Comparison of ENCODE assay signal across 8 mouse cellular contexts in the genomic region with DNA sequence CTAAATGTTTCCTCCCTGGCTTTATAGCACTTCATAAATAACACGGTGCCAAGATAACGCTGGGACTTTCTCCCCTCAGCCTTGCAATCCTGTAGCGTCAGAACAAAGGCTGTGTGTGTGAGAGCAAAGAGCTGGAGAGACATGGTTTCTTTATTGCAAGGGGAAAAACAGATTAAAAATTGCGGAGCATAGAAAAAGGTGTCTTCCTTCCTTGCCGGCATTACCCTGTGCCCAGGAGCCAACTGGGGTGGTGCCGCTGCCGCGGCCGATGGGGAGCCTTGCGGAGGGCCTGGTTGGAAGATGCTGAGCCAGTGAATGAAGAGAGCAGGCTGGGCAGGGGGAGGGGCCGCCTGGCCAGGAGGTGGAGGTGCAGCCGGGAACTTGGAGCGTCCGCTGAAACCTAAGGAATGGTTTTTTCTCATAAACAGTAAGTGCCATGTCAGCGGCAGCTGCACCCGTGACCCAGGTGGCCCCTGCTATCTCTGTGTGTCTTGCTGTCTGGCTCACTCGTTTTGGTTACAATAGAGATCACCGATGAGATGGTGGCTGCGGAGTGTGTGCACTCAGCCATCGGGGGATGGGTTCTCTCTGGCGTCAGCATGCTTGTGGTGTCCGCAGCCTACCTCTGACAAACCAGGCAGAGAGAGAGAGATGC.
DNase-seq lines count a peak whose midpoint lies in the region; ATAC-seq and TF ChIP-seq lines count a peak whose summit lies in the region.

No protein-coding gene starts in this region.

- no peaks in the 10 kb centered on the region for H3K79me2 ChIP-seq in heart, adult 2 months (replicated peaks; ENCODE audit: control insufficient read depth, insufficient read depth, low read length)

- H3K27me3 ChIP-seq in heart, embryonic 10.5 days (ENCODE audit: insufficient read depth, poor library complexity, severe bottlenecking), result no peaks in the 10 kb centered on the region
- no peaks in the 10 kb centered on the region for H3K27me3 ChIP-seq in heart, adult 2 months (ENCODE audit: control insufficient read depth, insufficient read depth, low read length)
- no peaks in the 10 kb centered on the region for H3K27me3 ChIP-seq in embryonic facial prominence, embryonic 15.5 days
- H3K27me3 ChIP-seq in intestine, postnatal 0 days (replicated peaks; ENCODE audit: control insufficient read depth, insufficient read depth, low read length), result no peaks in the 10 kb centered on the region
- H3K27me3 ChIP-seq in liver, embryonic 12.5 days (replicated peaks), result peaks cover 19% of the 10 kb centered on the region

- peaks cover 47% of the 10 kb centered on the region for H3K4me1 ChIP-seq in heart, embryonic 10.5 days
- no peaks in the 10 kb centered on the region for H3K4me1 ChIP-seq in heart, adult 2 months (ENCODE audit: control insufficient read depth, insufficient read depth, low read length)
- peaks cover 20% of the 10 kb centered on the region for H3K4me1 ChIP-seq in embryonic facial prominence, embryonic 15.5 days
- H3K4me1 ChIP-seq in intestine, postnatal 0 days (replicated peaks; ENCODE audit: control insufficient read depth, insufficient read depth, low read length), result 0 out of 2 replicates have a peak, but pooled peaks cover 11% of the 10 kb centered on the region
- peaks cover 6% of the 10 kb centered on the region; the same call in 1 of the 2 replicates for H3K4me1 ChIP-seq in liver, embryonic 12.5 days

- H3K9me3 ChIP-seq in heart, embryonic 10.5 days, result no peaks in the 10 kb centered on the region
- no peaks in the 10 kb centered on the region for H3K9me3 ChIP-seq in embryonic facial prominence, embryonic 15.5 days (replicated peaks)
- no peaks in the 10 kb centered on the region for H3K9me3 ChIP-seq in intestine, postnatal 0 days (ENCODE audit: control insufficient read depth)
- H3K9me3 ChIP-seq in liver, embryonic 12.5 days (replicated peaks), result no peaks in the 10 kb centered on the region

- TF ChIP-seq EP300 in heart, adult 2 months (IDR thresholded peaks at IDR 0.05; ENCODE audit: insufficient read depth, low read depth, low read length), result no peak

- peak overlapping the region; percentile 51 for H3K4me2 ChIP-seq in embryonic facial prominence, embryonic 15.5 days (replicated peaks)
- H3K4me2 ChIP-seq in intestine, postnatal 0 days (replicated peaks; ENCODE audit: low read depth), result peak overlapping the region; percentile 65
- peak overlapping the region; percentile 46 for H3K4me2 ChIP-seq in liver, embryonic 12.5 days

- no peak for TF ChIP-seq CTCF in heart, adult 2 months (IDR thresholded peaks at IDR 0.05)
- no peak for TF ChIP-seq CTCF in intestine, postnatal 0 days (IDR thresholded peaks at IDR 0.05; ENCODE audit: low read depth)

- intact Hi-C loops in heart, adult 2 months (cut with DNase I), result no loop called here

- H3K4me3 ChIP-seq in heart, embryonic 10.5 days, result peak overlapping the region; percentile 50
- no peak overlapping the region for H3K4me3 ChIP-seq in heart, adult 2 months
- H3K4me3 ChIP-seq in embryonic facial prominence, embryonic 15.5 days (replicated peaks), result peak overlapping the region; percentile 27
- H3K4me3 ChIP-seq in intestine, postnatal 0 days (ENCODE audit: low read depth, low read length), result peak overlapping the region; percentile 38
- no peak overlapping the region for H3K4me3 ChIP-seq in liver, embryonic 12.5 days

- peak overlapping the region; percentile 31; the same call in 1 of the 2 replicates for H3K27ac ChIP-seq in heart, embryonic 10.5 days
- H3K27ac ChIP-seq in heart, adult 2 months, result no peak overlapping the region
- no peak overlapping the region for H3K27ac ChIP-seq in embryonic facial prominence, embryonic 15.5 days (replicated peaks)
- H3K27ac ChIP-seq in intestine, postnatal 0 days (ENCODE audit: low read depth, low read length), result peak overlapping the region; percentile 94
- H3K27ac ChIP-seq in liver, embryonic 12.5 days, result no peak overlapping the region

- peak; percentile 73 for ATAC-seq in embryonic facial prominence, embryonic 15.5 days (ENCODE audit: insufficient number of reproducible peaks, low FRiP score, low TSS enrichment, low read depth)
- peak; percentile 92 for ATAC-seq in intestine, postnatal 0 days
- ATAC-seq in liver, embryonic 12.5 days, result no peak

- H3K36me3 ChIP-seq in heart, embryonic 10.5 days, result peaks cover 35% of the 10 kb centered on the region
- H3K36me3 ChIP-seq in heart, adult 2 months (ENCODE audit: control insufficient read depth, insufficient read depth, low read length), result no peaks in the 10 kb centered on the region
- H3K36me3 ChIP-seq in embryonic facial prominence, embryonic 15.5 days, result peaks cover 9% of the 10 kb centered on the region; the same call in 1 of the 2 replicates
- no peaks in the 10 kb centered on the region for H3K36me3 ChIP-seq in intestine, postnatal 0 days (ENCODE audit: control insufficient read depth, insufficient read depth)
- H3K36me3 ChIP-seq in liver, embryonic 12.5 days, result no peaks in the 10 kb centered on the region

- TF ChIP-seq POLR2A in heart, adult 2 months (IDR thresholded peaks at IDR 0.05; ENCODE audit: insufficient read depth, low read depth, low read length), result no peak

- no peak for DNase-seq in heart, embryonic 10.5 days (ENCODE audit: low spot score)
- DNase-seq in heart, adult 2 months, result no peak
- DNase-seq in adrenal gland, postnatal 25 days, result peak; percentile 43
- peak; percentile 77 to 82 for DNase-seq in right cerebral cortex, postnatal 36 days (ENCODE audit: low spot score in 2 of 2)
- no peak for DNase-seq in thymus, postnatal 10 days (ENCODE audit: low spot score in 2 of 2)

- WGBS in heart, embryonic 10.5 days, result 6% methylated on average over 22 of the region's 22 CpGs
- WGBS in heart, adult 2 months, result 40% methylated on average over 22 of the region's 22 CpGs
- 11% methylated on average over 22 of the region's 22 CpGs for WGBS in embryonic facial prominence, embryonic 15.5 days
- WGBS in intestine, postnatal 0 days, result 12% methylated on average over 22 of the region's 22 CpGs
- WGBS in liver, embryonic 12.5 days (ENCODE audit: insufficient replicate concordance), result 11% methylated on average over 22 of the region's 22 CpGs

- no peak overlapping the region for H3K9ac ChIP-seq in heart, adult 2 months (ENCODE audit: low read depth, low read length)
- no peak overlapping the region for H3K9ac ChIP-seq in embryonic facial prominence, embryonic 15.5 days
- peak overlapping the region; percentile 43; the same call in 1 of the 2 replicates for H3K9ac ChIP-seq in intestine, postnatal 0 days (ENCODE audit: low read depth, low read length)
- no peak overlapping the region for H3K9ac ChIP-seq in liver, embryonic 12.5 days

Comparison
In these comparisons a context has a peak if more than half of its experiments do, and no peak if none do; other contexts are left out.
1. H3K27ac ChIP-seq: peak in heart, embryonic 10.5 days (single experiment) and intestine, postnatal 0 days (single experiment); none in heart, adult 2 months (single experiment), embryonic facial prominence, embryonic 15.5 days (single experiment) and liver, embryonic 12.5 days (single experiment).
2. H3K4me3 ChIP-seq: peak in heart, embryonic 10.5 days (single experiment), embryonic facial prominence, embryonic 15.5 days (single experiment) and intestine, postnatal 0 days (single experiment); none in heart, adult 2 months (single experiment) and liver, embryonic 12.5 days (single experiment).
3. DNase-seq: peak in adrenal gland, postnatal 25 days (single experiment) and right cerebral cortex, postnatal 36 days (2 of 2); none in heart, embryonic 10.5 days (single experiment), heart, adult 2 months (0 of 2) and thymus, postnatal 10 days (0 of 2).
4. Peak in every context shown above with its lines, with median percentiles within 50 percentile points of each other: H3K4me2 ChIP-seq.